Mouse (Mus musculus): Measurements from ENCODE around the gene Crym. TPM values are rescaled to one million over a fixed set of nuclear protein-coding genes. Genes with fewer than 3 reads are reported as not detected.

Crym gene
- total RNA-seq (2015): not detected in 2 replicates
- not detected in 2 replicates for total RNA-seq (2017)

DNA sequence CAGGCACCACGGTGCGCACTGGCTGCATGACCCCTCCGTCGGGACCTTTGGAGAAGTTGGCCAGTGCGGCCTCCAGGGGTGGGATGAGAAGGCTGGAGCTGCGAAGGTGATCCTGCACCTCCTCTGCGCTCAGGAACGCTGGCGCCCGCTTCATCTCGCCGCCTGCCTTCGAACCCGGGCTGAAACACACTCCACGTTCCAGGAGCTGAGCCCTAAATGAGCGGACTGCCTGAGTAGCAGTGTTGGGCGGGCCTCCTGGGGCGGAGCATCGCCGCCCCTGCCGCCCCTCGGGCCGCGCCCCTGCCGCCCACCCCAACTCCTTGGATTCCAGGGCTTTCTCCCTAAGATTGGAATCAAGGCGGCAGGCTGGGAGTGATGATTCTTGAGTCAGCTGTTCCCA lies at the start of gene Crym:
Gene Crym (minus strand): TSS at position 341 of the 400 bp plus-strand sequence.
- no peak for ATAC-seq (replicated peaks; ENCODE audit: poor library complexity)

DNA sequence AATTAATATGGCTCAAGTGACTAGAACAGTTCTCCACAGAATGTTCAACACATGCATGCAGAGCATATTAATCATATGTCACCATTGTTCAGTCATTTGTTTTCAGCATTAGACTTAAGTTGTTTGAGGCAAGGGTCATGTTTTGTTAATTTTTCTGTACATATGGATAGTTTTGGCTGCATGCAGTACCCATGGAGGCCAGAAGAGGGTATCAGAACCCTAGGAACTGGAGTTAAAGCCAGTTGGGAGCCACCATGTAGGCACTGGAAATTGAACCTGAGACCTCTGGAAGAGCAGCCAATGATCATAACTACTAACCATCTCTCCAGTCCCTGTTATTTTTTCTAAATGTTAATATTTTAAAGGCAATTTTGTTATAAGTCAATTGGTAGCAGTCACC lies 39.2 kb upstream of the Crym start:
- peak; percentile 46; the same call in 1 of the 2 replicates for ATAC-seq (replicated peaks; ENCODE audit: poor library complexity)

DNA sequence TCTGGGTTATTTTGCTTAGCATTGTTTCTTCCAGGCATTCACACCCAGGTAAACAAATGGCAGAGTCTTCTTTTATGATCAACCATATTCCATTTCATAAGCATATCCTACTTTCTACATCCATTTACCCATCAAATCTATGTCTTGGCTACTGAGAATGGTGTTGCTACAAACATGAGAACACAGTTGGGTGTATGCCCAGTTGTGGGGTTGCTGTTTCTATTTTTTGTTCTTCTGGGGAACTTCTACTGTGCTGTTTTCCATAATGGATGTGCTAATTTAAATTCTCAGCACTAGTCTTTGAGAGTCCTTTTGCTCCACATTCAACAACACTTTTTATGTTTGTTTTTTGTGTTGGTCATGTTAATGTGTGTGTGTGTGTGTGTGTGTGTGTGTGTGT lies 26.6 kb upstream of the Crym start:
- no peak for ATAC-seq (replicated peaks; ENCODE audit: poor library complexity)

DNA sequence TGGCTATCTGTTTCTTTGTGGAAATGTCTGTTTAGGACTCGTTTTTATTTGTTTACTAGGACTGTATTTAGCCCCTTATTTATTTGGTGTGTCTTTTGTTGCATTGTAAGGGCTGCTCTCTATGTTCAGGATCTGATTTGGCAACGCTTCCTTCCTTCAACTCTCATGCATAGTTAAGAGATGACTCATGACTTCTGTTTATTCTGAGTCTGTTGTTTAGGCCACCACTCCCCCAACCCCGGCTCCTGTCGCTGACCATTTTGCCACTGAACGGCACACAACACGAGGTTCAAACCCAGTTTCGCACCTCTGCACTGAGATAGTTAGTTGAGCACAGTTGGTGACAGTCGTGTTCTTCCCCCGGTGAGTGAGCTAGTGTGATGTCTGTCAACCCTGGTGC lies 4.1 kb upstream of the Crym start:
- 0 out of 2 replicates have a peak, but pooled peaks have one; percentile 29 for ATAC-seq (replicated peaks; ENCODE audit: poor library complexity)

DNA sequence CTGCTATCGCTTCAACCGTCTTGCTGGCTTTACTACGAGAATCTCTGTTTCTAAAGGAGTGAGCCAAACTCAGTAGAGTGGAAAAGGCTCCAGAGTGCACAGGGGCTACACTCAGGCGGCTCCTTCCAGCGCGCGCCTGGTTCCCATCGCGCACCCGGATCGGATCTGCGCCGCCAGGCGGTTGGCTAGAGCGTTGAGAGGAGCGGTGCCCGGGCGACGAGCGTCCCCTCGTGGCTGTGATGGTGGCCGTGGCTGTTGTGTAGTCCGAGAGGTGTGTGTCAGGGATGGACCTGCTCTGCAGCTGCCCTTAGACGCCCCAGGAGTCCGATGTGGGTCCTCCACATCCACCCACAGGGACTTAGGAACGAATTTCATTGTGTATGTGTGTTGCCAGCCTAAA lies 1.9 kb upstream of the Crym start, which contains the start of gene Abca14:
Gene Abca14 (plus strand): TSS at position 173 of the 400 bp plus-strand sequence.
- peak; percentile 89 for ATAC-seq (replicated peaks; ENCODE audit: poor library complexity)

DNA sequence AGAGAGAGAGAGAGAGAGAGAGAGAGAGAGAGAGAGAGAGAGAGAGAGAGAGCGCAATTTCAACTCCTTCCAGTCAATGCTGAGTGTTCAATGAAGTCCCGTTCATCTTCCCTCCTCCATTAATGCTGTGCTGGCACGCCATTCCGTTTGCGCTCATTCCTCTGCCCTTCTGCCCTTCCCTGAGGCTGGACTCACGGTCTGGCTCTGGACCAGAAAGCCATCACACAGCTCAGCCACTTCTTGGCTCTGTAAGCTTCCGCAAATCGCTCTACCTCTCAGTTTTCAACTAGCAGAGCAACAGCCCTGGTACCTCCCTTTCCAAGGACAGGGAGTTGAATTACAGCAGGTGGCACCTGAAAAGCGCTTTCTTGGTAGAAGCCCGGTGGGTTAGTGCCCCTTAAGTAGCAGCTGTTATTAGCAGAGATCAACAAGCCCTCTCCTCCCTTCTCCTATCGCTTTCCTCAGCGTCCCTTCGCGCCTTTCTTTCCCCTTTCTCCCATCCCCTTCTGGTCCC lies 623 bp downstream of the Crym start:
- no peak for ATAC-seq (replicated peaks; ENCODE audit: poor library complexity)

DNA sequence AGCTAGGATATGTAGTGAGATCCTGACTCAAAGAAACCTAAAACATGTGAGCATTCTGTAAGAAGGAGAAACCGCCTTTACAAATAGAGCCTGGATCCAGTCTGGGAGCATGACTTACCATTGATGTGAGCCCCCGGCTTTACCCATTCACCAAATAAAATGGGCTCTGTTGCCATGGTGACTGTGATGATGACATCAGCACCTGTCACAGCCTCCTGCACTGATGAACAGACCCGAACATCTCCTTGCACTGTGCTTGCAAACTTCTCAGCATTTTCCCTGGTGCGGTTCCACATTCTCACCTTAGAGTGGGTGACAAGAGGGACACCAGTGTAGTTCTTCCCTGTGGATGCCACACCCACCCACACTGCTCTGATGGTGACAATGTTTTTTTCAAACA lies 6.7 kb downstream of the Crym start:
- no peak for ATAC-seq (replicated peaks; ENCODE audit: poor library complexity)

DNA sequence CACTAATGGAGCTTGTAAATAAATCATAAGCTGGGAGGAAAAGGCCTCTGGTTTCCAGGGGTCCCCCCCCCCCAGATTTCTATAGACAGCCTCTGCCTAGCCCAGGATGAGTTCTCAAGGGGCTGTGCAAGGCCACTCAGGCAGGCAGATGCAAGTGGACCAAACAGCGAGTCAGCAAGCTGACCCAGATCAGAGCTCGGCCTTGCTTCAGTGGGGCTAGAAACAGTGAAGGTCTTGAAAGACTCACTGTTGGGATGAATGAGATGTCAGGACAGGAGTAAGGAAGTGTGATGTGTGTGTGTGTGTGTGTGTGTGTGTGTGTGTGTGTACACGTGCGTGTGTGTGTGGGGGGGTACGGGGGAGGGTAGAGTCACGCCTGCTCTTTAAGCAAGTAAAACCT lies 9.1 kb downstream of the Crym start:
- ATAC-seq (replicated peaks; ENCODE audit: poor library complexity): no peak

DNA sequence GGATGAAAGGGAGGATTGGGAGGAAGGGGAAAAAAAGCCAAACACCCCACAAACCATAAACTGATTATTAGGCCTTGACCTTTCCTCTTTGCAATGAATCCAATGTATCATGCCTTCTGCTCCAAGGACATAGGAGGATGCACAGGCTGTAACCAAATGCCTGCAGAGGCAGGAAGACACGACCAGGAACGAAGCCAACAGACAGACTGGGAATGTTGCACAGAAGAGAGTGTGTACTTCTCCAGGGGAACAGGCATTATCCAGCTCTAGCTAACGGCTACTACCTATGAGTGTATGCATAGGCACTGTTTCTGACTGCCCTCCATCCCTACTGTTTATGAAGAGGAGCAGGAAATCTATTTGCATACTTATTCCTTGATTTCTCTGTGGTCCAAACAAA lies 9.7 kb downstream of the Crym start:
- no peak for ATAC-seq (replicated peaks; ENCODE audit: poor library complexity)

DNA sequence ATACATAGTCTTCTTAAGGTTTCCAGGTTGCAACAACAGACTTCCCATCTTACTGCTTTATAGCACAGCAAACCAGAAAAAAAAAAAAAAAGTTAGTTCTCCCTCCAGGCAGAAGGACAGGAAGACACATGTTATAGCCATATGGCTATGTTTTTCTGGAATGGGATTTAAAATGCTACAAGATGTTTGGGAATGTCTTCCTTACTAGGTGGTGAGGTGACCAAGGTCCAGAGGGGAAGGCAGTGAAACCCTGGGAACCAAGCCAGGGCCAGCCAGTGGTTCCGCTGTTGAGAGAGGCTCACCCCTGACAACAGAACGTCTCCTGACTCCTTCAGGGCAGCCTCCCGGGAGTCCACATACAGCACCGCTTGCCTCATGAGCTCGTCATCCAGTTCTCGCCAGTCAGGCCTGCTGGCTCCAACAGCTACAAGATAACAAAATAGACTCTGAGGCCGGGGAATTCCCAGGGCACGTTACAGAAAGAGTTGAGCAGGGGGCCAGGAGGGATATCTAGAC lies 11.7 kb downstream of the Crym start:
- no peak for ATAC-seq (replicated peaks; ENCODE audit: poor library complexity)

DNA sequence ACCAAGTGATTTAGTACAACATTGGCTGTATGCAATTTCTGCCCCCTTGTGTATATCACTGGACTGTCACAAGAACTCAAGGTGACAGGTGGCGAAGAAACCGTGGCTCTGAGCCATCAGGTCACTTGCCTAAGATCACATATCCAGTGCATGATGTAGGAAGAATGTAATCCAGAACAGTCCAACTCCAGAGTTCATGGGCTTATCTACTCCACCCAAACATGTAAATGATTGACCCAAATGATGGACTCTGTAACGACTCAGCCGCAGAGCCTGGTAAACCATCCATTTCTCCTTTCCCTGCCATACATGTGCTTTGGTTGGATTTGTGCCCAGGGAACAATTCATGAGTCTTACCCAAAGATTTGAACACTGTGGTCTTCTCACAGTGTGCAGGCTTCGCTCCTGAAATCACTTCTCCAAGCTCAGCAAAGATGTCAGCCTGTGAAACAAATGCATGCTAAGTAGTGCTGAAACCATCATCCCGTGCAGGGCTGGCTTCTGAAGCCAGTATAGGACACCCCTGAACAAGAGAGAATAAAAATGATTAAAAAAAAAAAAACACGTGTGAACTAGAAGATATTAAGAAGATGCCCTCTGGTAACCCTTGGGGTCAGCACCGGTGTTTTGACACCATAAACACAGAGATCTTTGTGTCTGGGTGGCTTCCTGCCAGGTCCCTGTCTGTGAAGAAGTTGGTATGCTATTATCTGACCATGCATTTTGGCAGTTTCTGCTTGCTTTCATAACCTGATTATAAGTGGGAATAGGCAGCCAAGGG lies 12.4 kb downstream of the Crym start:
- no peak for ATAC-seq (replicated peaks; ENCODE audit: poor library complexity)

DNA sequence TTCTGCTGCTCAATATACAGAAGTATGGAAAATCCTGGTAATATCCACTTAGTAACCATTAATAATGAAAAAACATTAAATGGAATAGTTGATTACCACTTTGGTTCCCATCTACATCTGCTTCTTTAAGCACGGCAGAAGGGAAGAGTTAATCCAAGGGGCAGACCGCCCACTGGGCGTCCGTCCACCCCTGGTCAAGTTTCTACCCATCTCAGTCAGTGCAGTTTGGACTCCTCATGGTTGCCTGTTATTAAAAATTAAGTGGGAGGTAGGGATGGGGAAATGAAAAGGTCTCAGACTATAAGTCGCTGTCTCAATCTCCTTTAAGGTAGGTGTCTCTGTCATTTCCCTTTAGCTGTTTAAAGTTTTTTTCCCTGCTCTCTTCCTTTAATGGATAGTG lies 13.0 kb downstream of the Crym start:
- no peak for ATAC-seq (replicated peaks; ENCODE audit: poor library complexity)

DNA sequence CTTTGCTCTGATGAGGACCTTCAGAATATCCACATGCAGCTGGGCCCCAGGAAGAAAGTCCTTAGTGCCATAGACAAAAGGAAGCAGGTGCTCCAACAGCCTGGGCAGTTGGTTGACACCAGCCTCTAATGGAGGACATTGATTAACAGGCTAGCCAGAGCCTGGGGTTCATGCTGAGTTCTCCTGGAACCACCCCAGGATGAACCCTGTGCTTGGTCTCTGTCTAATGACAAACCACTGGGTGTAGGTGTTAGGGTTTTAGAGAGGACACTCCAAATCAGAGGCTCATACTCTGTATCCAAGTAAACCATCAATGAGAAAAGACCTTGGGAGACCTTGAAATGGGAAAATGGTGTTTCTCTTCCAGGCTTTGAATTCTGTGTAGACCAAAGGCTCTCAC lies 19.0 kb downstream of the Crym start:
- no peak for ATAC-seq (replicated peaks; ENCODE audit: poor library complexity)

DNA sequence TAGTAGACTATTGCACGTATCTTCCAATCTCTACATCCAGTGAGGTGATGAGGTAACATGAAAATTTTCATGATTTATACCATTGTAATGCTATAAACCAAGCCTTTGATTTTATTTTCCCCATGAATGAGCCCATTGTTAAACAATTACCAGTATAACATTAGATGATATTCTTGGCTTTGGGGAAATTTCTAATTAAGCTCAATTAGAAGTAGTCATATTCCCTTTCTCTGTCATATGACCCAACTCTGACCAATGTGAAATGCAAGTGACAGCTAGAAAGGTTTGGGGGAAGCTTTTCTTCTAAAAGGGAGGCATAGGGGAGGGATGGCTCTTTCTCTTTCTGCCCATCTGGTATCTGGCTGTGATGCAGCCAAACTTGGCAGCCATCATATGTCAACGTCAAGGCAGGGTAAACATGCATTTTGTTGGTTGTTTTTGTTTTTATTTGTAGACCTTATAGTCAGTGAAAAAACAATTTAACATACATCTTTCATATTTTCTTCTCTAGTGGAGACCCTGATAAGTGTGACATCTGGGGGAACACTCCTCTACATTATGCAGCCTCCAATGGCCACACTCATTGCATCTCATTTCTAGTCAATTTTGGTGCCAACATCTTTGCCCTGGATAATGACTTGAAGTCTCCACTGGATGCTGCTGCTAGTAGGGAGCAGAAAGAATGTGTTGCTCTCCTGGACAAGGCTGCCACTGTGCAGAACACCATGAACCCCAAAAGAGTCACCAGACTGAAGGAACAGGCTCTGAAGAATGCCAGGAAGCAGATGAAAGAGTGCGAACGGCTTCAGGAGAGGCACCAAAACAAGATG lies 20.3 kb downstream of the Crym start:
- no peak for ATAC-seq (replicated peaks; ENCODE audit: poor library complexity)

DNA sequence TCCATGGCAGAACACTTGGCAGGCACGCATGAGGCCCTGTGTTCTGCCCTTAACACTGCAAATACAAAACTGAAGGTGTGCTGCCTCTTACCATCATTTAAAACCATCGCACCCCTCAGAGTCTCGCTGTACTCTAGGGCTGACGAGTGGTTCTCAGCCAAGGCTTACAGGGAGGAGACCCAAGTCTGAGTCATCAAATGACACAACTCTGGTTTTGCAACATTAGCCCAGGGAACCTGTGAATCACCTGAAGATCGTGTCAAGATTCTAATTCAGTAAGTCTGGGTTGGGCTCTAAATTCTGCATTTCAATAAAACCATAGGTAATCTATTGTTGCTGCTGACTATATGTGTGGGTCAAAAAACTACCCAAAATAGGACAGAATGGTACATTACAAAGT lies 21.4 kb downstream of the Crym start:
- no peak for ATAC-seq (replicated peaks; ENCODE audit: poor library complexity)

DNA sequence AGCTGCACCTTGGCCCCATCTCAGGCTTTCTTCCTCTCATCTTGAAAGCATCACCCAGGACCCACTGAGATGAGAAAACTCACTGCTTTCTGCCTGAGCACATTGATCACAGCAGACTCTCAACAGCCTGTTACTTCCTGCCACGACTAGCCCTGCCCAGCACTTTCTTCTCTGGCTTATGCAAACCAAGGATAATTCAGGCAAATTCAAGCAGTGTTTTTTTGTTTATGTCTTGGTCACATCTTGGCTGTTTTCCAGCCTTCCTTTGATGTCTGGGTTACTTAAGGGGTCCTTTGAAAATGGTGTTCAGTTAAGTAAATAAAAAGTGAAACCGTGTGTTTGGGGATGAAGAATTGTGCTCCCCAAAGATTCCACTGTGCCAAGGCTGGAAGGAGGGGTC lies 23.0 kb downstream of the Crym start:
- no peak for ATAC-seq (replicated peaks; ENCODE audit: poor library complexity)

DNA sequence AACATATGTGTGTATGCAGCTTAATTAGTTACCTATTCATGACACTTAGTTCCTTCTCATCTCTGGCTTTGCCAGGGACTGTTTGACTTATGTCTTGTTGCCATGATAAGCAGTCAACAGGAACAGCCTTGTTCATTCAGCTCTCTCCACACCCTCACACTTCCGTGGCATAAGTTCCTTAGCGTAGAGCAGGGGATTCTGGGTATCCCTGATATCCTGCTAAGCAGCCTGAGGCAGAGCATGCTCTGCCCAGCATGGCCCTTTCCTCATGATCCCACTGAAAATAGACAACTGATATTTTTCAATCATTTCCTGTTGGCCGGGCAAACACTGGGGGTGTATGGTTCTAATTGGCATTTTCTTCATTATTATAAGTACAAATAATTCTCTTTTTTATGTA lies 24.3 kb downstream of the Crym start:
- no peak for ATAC-seq (replicated peaks; ENCODE audit: poor library complexity)

DNA sequence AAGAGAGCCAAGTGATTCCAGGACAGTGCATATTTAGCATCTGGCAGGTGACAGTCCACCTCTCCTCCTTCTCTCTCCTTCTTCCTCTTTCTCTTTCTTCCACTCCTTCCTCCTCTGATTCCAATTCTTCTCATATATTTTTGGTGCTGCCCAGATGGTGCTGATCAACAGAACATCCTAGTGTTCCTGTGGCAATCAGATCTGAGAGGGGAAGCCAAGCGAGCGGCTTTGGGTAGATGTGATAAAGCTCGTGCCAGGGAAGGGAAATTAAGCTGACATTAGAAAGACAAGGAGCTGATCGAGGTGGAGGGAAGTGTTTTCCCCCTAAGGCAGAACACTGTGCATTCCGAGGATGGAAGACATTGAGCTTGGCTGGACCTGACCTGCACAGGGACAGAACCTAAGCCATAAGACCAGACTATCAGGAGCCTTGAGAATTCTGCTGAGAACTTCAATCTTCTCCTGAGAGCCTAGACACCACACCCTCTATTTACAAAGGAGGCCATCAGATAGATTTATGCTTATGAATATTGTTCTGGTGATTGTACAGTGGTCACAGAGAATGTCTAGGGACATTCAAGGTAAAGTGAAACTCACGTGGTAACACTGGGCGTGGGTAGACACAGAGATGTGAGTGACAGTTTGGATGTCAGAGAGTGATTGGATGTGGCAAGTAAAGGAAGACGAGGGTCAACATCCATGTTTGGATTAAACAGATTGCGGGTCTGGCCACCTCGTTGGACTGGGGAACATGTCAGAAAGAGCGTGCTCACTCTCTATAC lies 27.0 kb downstream of the Crym start:
- ATAC-seq (replicated peaks; ENCODE audit: poor library complexity): no peak

DNA sequence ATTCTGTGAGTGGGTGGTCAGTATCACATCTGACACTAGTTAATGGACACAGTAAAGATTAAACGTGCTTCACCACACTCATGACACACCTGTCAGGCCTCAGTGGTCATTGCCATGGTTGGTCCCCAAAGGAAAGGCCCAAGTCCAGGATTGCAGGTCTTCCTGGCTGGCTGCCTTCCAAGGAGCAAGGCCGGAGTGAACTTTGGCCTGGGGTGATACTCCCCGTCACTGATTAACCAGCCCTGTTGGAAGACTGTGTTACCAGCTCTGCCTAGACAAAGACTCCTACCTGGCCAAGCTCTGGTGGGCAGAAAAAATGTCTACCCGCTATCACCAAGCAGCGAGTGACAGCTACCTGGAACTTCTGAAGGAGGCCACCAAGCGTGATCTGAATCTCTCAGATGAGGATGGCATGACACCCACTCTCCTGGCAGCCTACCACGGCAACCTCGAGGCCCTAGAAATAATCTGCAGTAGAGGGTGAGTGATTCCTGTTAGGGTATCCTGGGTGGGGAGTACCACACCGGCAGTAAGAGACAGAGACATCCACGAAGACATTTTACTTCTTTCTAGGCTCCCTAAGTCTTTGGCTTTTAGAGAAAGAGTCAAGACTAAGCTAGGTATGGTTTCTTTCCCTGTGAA lies 28.2 kb downstream of the Crym start, which contains the start of gene Anks4b:
Gene Anks4b (plus strand): TSS at position 256 of the 642 bp plus-strand sequence.
- no peak for ATAC-seq (replicated peaks; ENCODE audit: poor library complexity)

DNA sequence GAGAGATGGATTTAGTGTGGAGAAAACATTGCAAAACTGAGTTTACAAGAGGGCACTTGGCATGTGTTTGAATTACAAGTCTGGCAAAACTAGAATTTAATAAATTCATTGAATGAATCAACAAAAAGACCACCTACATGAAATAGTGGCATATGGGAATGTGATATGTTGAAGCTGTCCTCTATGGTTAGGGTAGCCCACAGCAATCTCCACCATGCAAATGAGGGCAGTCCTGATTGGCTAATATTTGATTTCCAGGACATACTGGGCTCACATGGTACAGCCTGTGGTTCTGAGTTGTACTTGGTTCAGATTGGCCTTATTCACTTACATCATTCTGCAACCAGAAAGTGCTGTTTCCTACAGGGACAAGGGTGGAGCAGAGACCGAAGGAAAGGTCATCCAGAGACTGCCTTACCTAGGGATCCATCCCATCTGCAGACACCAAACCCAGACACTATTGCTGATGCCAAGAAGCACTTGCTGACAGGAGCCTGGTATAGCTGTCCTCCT lies 29.7 kb downstream of the Crym start:
- no peak for ATAC-seq (replicated peaks; ENCODE audit: poor library complexity)

Data from megakaryocyte progenitor cell, adult 5-6 weeks (primary cell).